Mouse (Mus musculus) hindbrain, embryonic 11.5 days (tissue): ENCODE data around the gene Tnni1. TPM values are rescaled to one million over a fixed set of nuclear protein-coding genes. Genes with fewer than 3 reads are reported as not detected.

Source experiments
- ATAC-seq: fragments of 200-750 bp; cut with Nextera tagmentation; 2 replicates; pipeline ENCODE4 v1.8.0; 2017; ENCODE audit warnings: mild to moderate bottlenecking, moderate TSS enrichment, moderate library complexity; ENCODE audit not compliant: low FRiP score
- DNase-seq: peaks from one replicate; pipeline ENCODE4 v3.0.0-alpha.2; 2015; ENCODE audit warnings: low spot score
- H3K27ac ChIP-seq: fragments of 300-500 bp; sonication (generic); 2 replicates; pipeline ENCODE4 v1.5.1; 2014; ENCODE audit warnings: mild to moderate bottlenecking, low read depth, low read length
- H3K27me3 ChIP-seq: fragments of 300-500 bp; sonication (generic); 2 replicates; pipeline ENCODE4 v1.6.1; 2014; ENCODE audit warnings: mild to moderate bottlenecking, low read length, moderate library complexity, mixed read lengths; ENCODE audit not compliant: control insufficient read depth, insufficient read depth
- H3K36me3 ChIP-seq: fragments of 300-500 bp; sonication (generic); 2 replicates; pipeline ENCODE4 v1.6.1; 2014; ENCODE audit warnings: mild to moderate bottlenecking, low read length, moderate library complexity, mixed read lengths; ENCODE audit not compliant: control insufficient read depth, insufficient read depth
- H3K4me1 ChIP-seq: fragments of 300-500 bp; sonication (generic); replicated peaks from 2 replicates; pipeline ENCODE4 v1.6.1; 2014; ENCODE audit warnings: low read length, mixed read lengths; ENCODE audit not compliant: control insufficient read depth, insufficient read depth
- H3K4me2 ChIP-seq: fragments of 300-500 bp; sonication (generic); replicated peaks from 2 replicates; pipeline ENCODE4 v1.6.1; 2014; ENCODE audit warnings: mild to moderate bottlenecking, low read depth, low read length
- H3K4me3 ChIP-seq: fragments of 300-500 bp; sonication (generic); 2 replicates; pipeline ENCODE4 v1.5.1; 2014; ENCODE audit warnings: low read depth, low read length
- H3K9ac ChIP-seq: fragments of 300-500 bp; sonication (generic); 2 replicates; pipeline ENCODE4 v1.6.1; 2014; ENCODE audit warnings: low read depth, low read length
- H3K9me3 ChIP-seq: fragments of 300-500 bp; sonication (generic); 2 replicates; pipeline ENCODE4 v1.6.1; 2016; ENCODE audit warnings: low read length; ENCODE audit not compliant: control insufficient read depth
- WGBS: fragments of 180-500 bp; shearing (Covaris S2); extraction: QIAGEN DNeasy Blood & Tissue Kit; methylation state at CpG from one replicate; pipeline ENCODE4 v1.1.7; 2014; 5-methylcytosine and 5-hydroxymethylcytosine counted together
- polyA plus RNA-seq: library from polyadenylated mRNA; unstranded; fragments of >200 nt; fragmentation: Nextera tagmentation; extraction: Ambion mirVana; gene quantifications from 2 replicates; pipeline ENCODE4 v1.2.1, GENCODE M21; 2014

The Tnni1 gene
- polyA plus RNA-seq = 6.0 and 11.3 TPM in 2 replicates

- no peak within 1 kb of the TSS for H3K9ac ChIP-seq
- no peak within 1 kb of the TSS for H3K4me2 ChIP-seq
- DNase-seq = no peak
- H3K27me3 ChIP-seq = peaks cover 2% of the 10 kb centered on the region; the same call in 1 of the 2 replicates
- no peak for ATAC-seq
- no peak within 1 kb of the TSS for H3K4me3 ChIP-seq
- H3K9me3 ChIP-seq = no peaks in the 10 kb centered on the region
- no peaks in the 10 kb centered on the region for H3K36me3 ChIP-seq
- H3K4me1 ChIP-seq = no peaks in the 10 kb centered on the region; the same call in 1 of the 2 replicates
- no peak within 1 kb of the TSS for H3K27ac ChIP-seq
- WGBS = 31% methylated on average over 22 of the region's 22 CpGs
These were observed at the start of gene Tnni1 for GRCm38 (mm10) chr1:135778780-135779535. TSS of gene Tnni1 (plus strand) at chr1:135779434.

GRCm38 (mm10) chr1:135729821-135730220, 49.4 kb upstream of the Tnni1 start:
- Histone ChIP-seq H3K36me3 (no peaks in the 10 kb centered on the region), H3K4me1 (peaks cover 4% of the 10 kb centered on the region; the same call in 1 of the 2 replicates), H3K4me3 (peak overlapping the region; percentile 40; the same call in 1 of the 2 replicates), H3K4me2 (peak overlapping the region; percentile 79; the same call in 1 of the 2 replicates), H3K27me3 (no peaks in the 10 kb centered on the region), H3K9ac (no peak overlapping the region; the same call in 1 of the 2 replicates), H3K9me3 (no peaks in the 10 kb centered on the region), H3K27ac (no peak overlapping the region)
- 0 out of 2 replicates have a peak, but pooled peaks have one; percentile 10 for ATAC-seq
- WGBS = 21% methylated on average over 4 of the region's 4 CpGs
- no peak for DNase-seq

- H3K4me1 ChIP-seq = peaks cover 4% of the 10 kb centered on the region; the same call in 1 of the 2 replicates
- H3K9me3 ChIP-seq = no peaks in the 10 kb centered on the region
- no peak overlapping the region for H3K27ac ChIP-seq
- no peak overlapping the region for H3K4me3 ChIP-seq
- H3K4me2 ChIP-seq = peak overlapping the region; percentile 15; the same call in 1 of the 2 replicates
- ATAC-seq (no peak), DNase-seq (no peak)
- no peak overlapping the region for H3K9ac ChIP-seq
- no peaks in the 10 kb centered on the region for H3K36me3 ChIP-seq
- no peaks in the 10 kb centered on the region for H3K27me3 ChIP-seq
- WGBS = 43% methylated on average over 3 of the region's 3 CpGs
These were observed 48.9 kb upstream of the Tnni1 start for GRCm38 (mm10) chr1:135730296-135730695.

- WGBS = 65% methylated on average over 7 of the region's 7 CpGs
- no peaks in the 10 kb centered on the region for H3K9me3 ChIP-seq
- H3K36me3 ChIP-seq = no peaks in the 10 kb centered on the region
- no peak for DNase-seq
- ATAC-seq = no peak
- no peak overlapping the region for H3K9ac ChIP-seq
- H3K27ac ChIP-seq = no peak overlapping the region
- peaks cover 4% of the 10 kb centered on the region; the same call in 1 of the 2 replicates for H3K4me1 ChIP-seq
- H3K4me3 ChIP-seq = no peak overlapping the region
- H3K27me3 ChIP-seq = no peaks in the 10 kb centered on the region
- H3K4me2 ChIP-seq = no peak overlapping the region
These were observed 47.8 kb upstream of the Tnni1 start for GRCm38 (mm10) chr1:135731393-135731792.

GRCm38 (mm10) chr1:135731897-135732684, 47.1 kb upstream of the Tnni1 start:
- Histone ChIP-seq H3K27ac (no peak overlapping the region), H3K36me3 (no peaks in the 10 kb centered on the region), H3K4me1 (peaks cover 4% of the 10 kb centered on the region; the same call in 1 of the 2 replicates), H3K4me3 (no peak overlapping the region), H3K4me2 (no peak overlapping the region), H3K27me3 (no peaks in the 10 kb centered on the region), H3K9ac (no peak overlapping the region), H3K9me3 (no peaks in the 10 kb centered on the region)
- 44% methylated on average over 11 of the region's 11 CpGs for WGBS
- ATAC-seq = no peak
- no peak for DNase-seq

- Histone ChIP-seq H3K27me3 (no peaks in the 10 kb centered on the region), H3K36me3 (no peaks in the 10 kb centered on the region), H3K4me1 (peaks cover 6% of the 10 kb centered on the region), H3K4me3 (no peak overlapping the region), H3K4me2 (no peak overlapping the region), H3K9me3 (no peaks in the 10 kb centered on the region), H3K9ac (no peak overlapping the region), H3K27ac (no peak overlapping the region)
- DNase-seq (no peak), ATAC-seq (peak; percentile 26; the same call in 1 of the 2 replicates)
- WGBS = 34% methylated on average over 5 of the region's 7 CpGs
These were observed 44.9 kb upstream of the Tnni1 start for GRCm38 (mm10) chr1:135734225-135734937.

- Histone ChIP-seq H3K4me2 (no peak overlapping the region), H3K27ac (no peak overlapping the region), H3K9ac (no peak overlapping the region), H3K27me3 (no peaks in the 10 kb centered on the region), H3K4me1 (peaks cover 5% of the 10 kb centered on the region), H3K36me3 (no peaks in the 10 kb centered on the region), H3K4me3 (no peak overlapping the region), H3K9me3 (no peaks in the 10 kb centered on the region)
- DNase-seq = no peak
- ATAC-seq = no peak
- 19% methylated on average over 6 of the region's 6 CpGs for WGBS
These were observed 43.8 kb upstream of the Tnni1 start for GRCm38 (mm10) chr1:135735460-135735859.

GRCm38 (mm10) chr1:135744987-135745386, 34.2 kb upstream of the Tnni1 start:
- H3K4me3 ChIP-seq = no peak overlapping the region

More at GRCm38 (mm10) chr1:135744987-135745386, 34.2 kb upstream of the Tnni1 start:
- H3K27me3 ChIP-seq = no peaks in the 10 kb centered on the region
- H3K4me2 ChIP-seq = no peak overlapping the region
- H3K9ac ChIP-seq = no peak overlapping the region
- H3K27ac ChIP-seq = no peak overlapping the region
- H3K9me3 ChIP-seq = no peaks in the 10 kb centered on the region
- 88% methylated on average over 7 of the region's 7 CpGs for WGBS
- DNase-seq (no peak), ATAC-seq (no peak)
- peaks cover 4% of the 10 kb centered on the region; the same call in 1 of the 2 replicates for H3K4me1 ChIP-seq
- H3K36me3 ChIP-seq = no peaks in the 10 kb centered on the region
